Mouse (Mus musculus): ENCODE results near the gene Map3k11.

The Map3k11 gene

GRCm38 (mm10) chr19:5688200-5689087, at the start of gene Map3k11, which contains the start of gene Pcnx3:
Gene Map3k11, plus strand, starts transcription at chr19:5688742.
Gene Pcnx3, minus strand, starts transcription at chr19:5688908.
- peak; percentile 99 for DNase-seq

- DNase-seq, result peak; percentile 31
These were observed 48.2 kb upstream of the Map3k11 start for GRCm38 (mm10) chr19:5640339-5640738.

- DNase-seq, result peak; percentile 22
These were observed 47.5 kb upstream of the Map3k11 start for GRCm38 (mm10) chr19:5641021-5641420.

- DNase-seq, result no peak
These were observed 46.9 kb upstream of the Map3k11 start for GRCm38 (mm10) chr19:5641641-5642040.

- no peak for DNase-seq
These were observed 43.3 kb upstream of the Map3k11 start for GRCm38 (mm10) chr19:5645280-5645679.

GRCm38 (mm10) chr19:5646731-5647330, 41.7 kb upstream of the Map3k11 start:
- peak; percentile 20 for DNase-seq

- DNase-seq, result no peak
These were observed 40.8 kb upstream of the Map3k11 start for GRCm38 (mm10) chr19:5647791-5648190.

GRCm38 (mm10) chr19:5648401-5649297, 39.9 kb upstream of the Map3k11 start:
- DNase-seq, result peak; percentile 72

GRCm38 (mm10) chr19:5649298-5649741, 39.2 kb upstream of the Map3k11 start:
- DNase-seq, result no peak

GRCm38 (mm10) chr19:5651502-5652274, 36.9 kb upstream of the Map3k11 start:
- no peak for DNase-seq

GRCm38 (mm10) chr19:5652570-5652969, 36.0 kb upstream of the Map3k11 start:
- DNase-seq, result no peak

GRCm38 (mm10) chr19:5653969-5654719, 34.4 kb upstream of the Map3k11 start:
- DNase-seq, result no peak

- DNase-seq, result no peak
These were observed 33.7 kb upstream of the Map3k11 start for GRCm38 (mm10) chr19:5654720-5655298.

GRCm38 (mm10) chr19:5660942-5661751, 27.4 kb upstream of the Map3k11 start:
- no peak for DNase-seq

GRCm38 (mm10) chr19:5662310-5662709, 26.2 kb upstream of the Map3k11 start:
- no peak for DNase-seq

- peak; percentile 59 for DNase-seq
These were observed 25.3 kb upstream of the Map3k11 start, which contains the start of gene Sipa1 for GRCm38 (mm10) chr19:5662981-5663913. Gene Sipa1, minus strand, starts transcription at chr19:5663707.

- DNase-seq, result no peak
These were observed 23.8 kb upstream of the Map3k11 start for GRCm38 (mm10) chr19:5664669-5665257.

GRCm38 (mm10) chr19:5665465-5665864, 23.1 kb upstream of the Map3k11 start:
- no peak for DNase-seq
